Mouse (Mus musculus): ENCODE results near the gene Myo7a. TPM values are rescaled to one million over a fixed set of nuclear protein-coding genes. Genes with fewer than 3 reads are reported as not detected.

Gene Myo7a
- polyA plus RNA-seq, 1 experiment from 2014 or later, result 18.1 TPM

Other genes with a start within 250 kb of the Myo7a start
- gene Gdpd4, start 199.6 kb downstream of the Myo7a start, polyA plus RNA-seq (2014; fragmentation: Nextera tagmentation; extraction: Ambion mirVana), result not detected in 2 replicates
- 0.32 TPM in 1 of 2 replicates, not detected in the other for gene Omp, start 26.0 kb upstream of the Myo7a start, polyA plus RNA-seq (2014; fragmentation: Nextera tagmentation; extraction: Ambion mirVana)
- gene Capn5, start 58.8 kb upstream of the Myo7a start, polyA plus RNA-seq (2014; fragmentation: Nextera tagmentation; extraction: Ambion mirVana), result 5.8 and 6.1 TPM in 2 replicates
- gene B3gnt6, start 80.0 kb upstream of the Myo7a start, polyA plus RNA-seq (2014; fragmentation: Nextera tagmentation; extraction: Ambion mirVana), result not detected in 2 replicates
- gene Acer3, start 201.7 kb upstream of the Myo7a start, polyA plus RNA-seq (2014; fragmentation: Nextera tagmentation; extraction: Ambion mirVana), result 16.3 and 16.5 TPM in 2 replicates
- gene Tsku, start 241.8 kb upstream of the Myo7a start, polyA plus RNA-seq (2014; fragmentation: Nextera tagmentation; extraction: Ambion mirVana), result 9.0 and 9.4 TPM in 2 replicates

Measured in forebrain, embryonic 11.5 days (tissue).